Mouse (Mus musculus): ENCODE measurements at regions not wholly inside any gene's neighbourhood (a gene's known extent, or its start where the extent isn't known, plus 50 kb on each side); places are given as distances from the start of the nearest gene placed in this dataset.

DNA sequence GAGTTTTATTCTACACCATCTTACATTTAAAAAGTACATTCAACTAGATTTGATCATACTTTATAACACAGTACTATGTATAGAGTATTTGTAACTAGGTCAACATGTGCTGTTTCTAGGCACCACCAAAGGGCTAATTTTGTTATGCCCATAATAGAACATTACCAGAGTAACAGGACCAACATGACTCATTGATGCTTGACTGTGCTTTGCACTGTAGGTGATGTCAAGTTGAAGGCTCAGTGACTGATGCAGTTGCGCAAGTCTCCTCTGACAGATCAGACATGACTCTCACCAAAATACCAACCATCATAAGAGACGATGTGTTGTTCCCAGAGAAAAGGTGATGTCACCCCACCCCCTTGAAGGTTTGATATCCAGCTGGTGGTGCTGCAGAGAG, 108.5 kb downstream of the Mrpl39 start:
- ATAC-seq = no peak

DNA sequence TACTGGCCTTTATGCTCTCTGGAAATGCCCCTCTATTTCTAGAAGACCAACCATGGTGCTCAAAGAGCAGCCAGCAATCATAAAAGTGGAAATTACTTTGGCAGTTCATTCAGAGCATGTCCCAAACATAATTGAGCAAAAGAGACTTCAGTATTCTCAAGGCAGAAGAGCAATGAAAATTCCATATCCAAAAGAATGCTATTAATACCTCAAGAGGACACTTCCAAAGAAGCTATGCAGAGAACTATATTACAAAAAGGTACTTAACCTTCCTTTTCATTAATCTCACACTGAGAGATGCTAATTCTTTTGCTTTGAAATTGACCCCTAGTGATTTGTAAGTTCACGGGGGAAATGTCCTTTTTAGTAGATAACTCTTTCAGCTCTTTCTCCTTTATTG, 105.7 kb downstream of the Mrpl39 start:
- no peak for ATAC-seq

DNA sequence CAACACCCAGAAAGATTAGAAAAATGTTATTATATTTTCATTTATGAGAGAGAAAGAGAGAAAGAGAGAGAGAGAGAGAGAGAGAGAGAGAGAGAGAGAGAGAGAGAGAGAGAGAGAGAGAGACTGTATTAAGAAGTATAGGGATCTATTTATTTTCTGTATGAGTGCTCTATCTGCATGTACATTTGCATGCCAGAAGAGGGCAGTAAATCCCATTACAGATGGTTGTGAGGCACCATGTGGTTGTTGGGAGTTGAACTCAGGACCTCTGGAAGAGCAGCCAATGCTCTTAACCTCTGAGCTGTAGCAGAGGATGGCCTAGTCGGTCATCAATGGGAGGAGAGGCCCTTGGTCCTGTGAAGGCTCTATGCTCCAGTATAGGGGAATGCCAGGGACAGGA, 91.1 kb downstream of the Mrpl39 start:
- peak; percentile 71 for ATAC-seq

DNA sequence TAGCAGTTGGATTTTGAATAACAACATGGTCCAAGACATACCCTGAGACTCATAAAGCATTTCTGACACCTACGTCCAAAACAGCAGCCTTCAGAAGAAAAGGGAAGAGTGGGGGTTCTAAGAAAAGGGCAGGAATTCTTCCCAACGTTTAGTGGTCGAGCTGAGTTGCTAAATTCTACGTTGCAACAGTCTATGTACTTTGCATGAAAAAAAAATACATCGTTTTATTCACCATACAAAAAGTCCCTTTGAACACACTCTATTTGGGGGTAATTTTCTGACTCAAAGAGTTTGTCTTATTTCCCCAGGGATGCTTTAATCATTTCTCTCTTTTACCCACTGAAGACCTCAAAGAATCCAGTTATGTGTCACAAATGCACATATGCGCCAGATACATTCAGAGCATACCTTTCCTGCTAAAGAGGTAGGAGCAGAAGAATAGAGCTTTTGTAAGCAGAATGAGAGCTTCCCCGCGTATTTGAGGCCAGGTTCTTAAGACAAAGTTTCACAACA, 89.3 kb downstream of the Mrpl39 start:
- ATAC-seq = no peak

DNA sequence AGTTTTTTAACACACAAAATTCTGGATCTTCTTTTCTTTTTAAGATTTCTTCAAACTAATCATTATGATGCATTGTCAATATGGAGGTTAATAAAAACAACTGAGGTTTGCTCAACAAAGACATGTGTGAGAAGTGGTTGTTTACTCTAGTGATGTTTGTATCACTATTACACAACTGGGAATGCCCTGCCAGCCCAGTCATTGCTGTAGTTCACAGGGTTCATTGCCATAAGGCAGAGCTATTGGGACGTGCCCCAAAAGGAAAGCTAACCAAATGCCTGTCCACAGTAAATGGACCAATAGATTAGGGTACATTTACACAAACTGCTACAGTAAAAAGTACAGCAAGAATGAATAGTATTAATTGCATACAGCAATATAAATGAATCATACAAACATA, 84.9 kb downstream of the Mrpl39 start:
- no peak for ATAC-seq

DNA sequence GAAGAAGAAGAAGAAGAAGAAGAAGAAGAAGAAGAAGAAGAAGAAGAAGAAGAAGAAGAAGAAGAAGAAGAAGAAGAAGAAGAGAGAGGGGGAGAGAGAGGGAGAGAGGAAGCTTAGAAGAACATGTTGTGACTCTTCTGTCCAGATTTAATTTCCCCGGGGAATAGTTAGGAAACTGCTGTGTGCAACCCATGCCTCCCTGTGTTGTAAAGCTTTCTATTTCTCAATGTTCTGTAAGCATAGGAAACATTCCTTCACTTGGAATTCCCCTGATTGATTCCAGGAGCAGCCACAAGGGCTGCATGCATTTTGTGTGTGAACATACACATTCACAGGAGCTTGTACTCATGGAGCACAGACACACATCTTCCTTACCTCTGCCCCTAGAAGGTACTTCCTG, 81.7 kb downstream of the Mrpl39 start:
- no peak for ATAC-seq

DNA sequence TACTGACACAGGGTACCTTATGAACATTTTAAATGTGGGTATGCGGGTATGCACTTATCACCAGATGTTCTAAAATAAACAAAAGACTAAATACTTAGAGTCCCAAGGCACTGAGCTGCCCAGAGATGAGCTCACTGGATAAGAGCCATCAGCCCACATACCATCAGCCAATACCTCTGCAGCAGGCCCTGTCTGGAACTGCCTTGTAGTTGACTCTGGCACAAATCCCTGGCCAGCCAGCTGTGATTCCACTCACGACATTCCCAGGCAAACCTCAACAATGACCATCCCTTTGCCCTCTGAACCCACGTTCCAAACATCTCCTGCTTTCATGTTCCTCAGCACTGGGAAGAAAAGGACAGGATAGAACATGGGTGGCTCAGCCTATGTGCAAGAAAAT, 73.7 kb downstream of the Mrpl39 start:
- no peak for ATAC-seq

DNA sequence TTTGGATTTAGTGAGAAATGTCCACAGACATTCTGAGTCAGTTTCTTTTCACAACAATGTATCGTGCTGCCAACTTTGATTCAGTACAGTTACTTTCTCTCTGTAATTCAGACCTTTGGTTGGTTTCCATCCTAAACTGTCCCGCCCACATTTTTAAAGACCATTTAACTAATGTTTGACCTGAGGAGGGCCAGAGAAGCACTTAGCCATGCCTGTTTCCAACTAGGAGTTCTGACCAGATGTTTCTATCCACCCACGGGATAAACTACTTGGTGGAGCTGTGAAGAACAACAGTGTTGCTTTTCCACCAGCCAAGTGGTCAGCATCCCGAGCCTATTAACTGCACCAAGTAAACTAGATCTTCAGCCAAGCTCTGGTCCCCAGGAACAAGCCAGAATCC, 72.0 kb downstream of the Mrpl39 start:
- ATAC-seq = no peak
